20 mouse cellular contexts compared by ENCODE assay signal in the genomic region with DNA sequence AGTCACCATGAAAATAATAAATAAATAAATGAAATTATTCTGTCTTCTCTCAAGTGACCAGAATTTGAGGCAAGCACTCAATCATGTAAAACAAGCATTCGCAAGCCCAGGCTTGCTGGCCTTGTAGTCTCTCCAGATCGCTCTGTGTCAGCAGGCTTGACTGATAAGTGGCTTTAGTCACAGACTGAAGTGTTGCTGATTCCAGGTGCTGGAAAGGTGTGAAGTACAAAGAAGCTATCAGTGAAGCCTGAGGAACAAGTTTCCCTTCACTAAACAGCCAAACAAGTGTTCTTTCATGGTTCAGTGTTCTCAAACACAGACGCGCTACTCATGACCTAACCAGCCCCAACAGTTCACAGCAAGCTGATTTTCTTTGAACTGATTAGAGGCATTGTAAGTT. TPM values are rescaled to one million over a fixed set of nuclear protein-coding genes. Genes with fewer than 3 reads are reported as not detected.
DNase-seq lines count a peak whose midpoint lies in the region; ATAC-seq and TF ChIP-seq lines count a peak whose summit lies in the region.
"Had no signal": no experiment of that assay in that cellular context is flagged by ENCODE, and none has a peak within 500 bp of the region (broad histone marks: within the 10 kb centered on the region; RNA-seq: fewer than 3 reads in every experiment).

No protein-coding gene starts in this region.

- H3K9ac ChIP-seq in limb, embryonic 11.5 days (ENCODE audit: low read length), result no peak overlapping the region
- H3K9ac ChIP-seq in stomach, embryonic 15.5 days, result no peak overlapping the region
- no peak overlapping the region for H3K9ac ChIP-seq in heart, embryonic 11.5 days (ENCODE audit: low read depth, low read length)
- H3K9ac ChIP-seq: forebrain, embryonic 12.5 days; forebrain, postnatal 0 days; heart, embryonic 12.5 days; hindbrain, embryonic 14.5 days had no signal

- no peak overlapping the region for H3K27ac ChIP-seq in limb, embryonic 11.5 days (replicated peaks; ENCODE audit: low read depth, low read length)
- H3K27ac ChIP-seq in limb, embryonic 10.5 days, result no peak overlapping the region
- 0 out of 2 replicates have a peak overlapping the region, but pooled peaks have one; percentile 48 for H3K27ac ChIP-seq in stomach, embryonic 15.5 days
- no peak overlapping the region for H3K27ac ChIP-seq in heart, embryonic 11.5 days (ENCODE audit: low read depth, low read length)
- H3K27ac ChIP-seq: forebrain, embryonic 12.5 days; heart, adult 2 months; hindbrain, embryonic 10.5 days; hindbrain, embryonic 14.5 days had no signal

- 91% methylated on average over 4 of the region's 4 CpGs for WGBS in limb, embryonic 11.5 days
- 84% methylated on average over 4 of the region's 4 CpGs for WGBS in limb, embryonic 10.5 days
- 69% methylated on average over 4 of the region's 4 CpGs for WGBS in lung, adult 2 months
- WGBS in stomach, embryonic 15.5 days, result 74% methylated on average over 4 of the region's 4 CpGs
- WGBS in heart, embryonic 11.5 days (ENCODE audit: insufficient replicate concordance), result 48% methylated on average over 4 of the region's 4 CpGs

- H3K4me3 ChIP-seq in limb, embryonic 11.5 days (ENCODE audit: low read depth, low read length), result no peak overlapping the region
- H3K4me3 ChIP-seq in limb, embryonic 10.5 days, result no peak overlapping the region
- no peak overlapping the region for H3K4me3 ChIP-seq in lung, adult 2 months (replicated peaks; ENCODE audit: extremely low read depth, low read depth, low read length)
- H3K4me3 ChIP-seq in stomach, embryonic 15.5 days (replicated peaks), result no peak overlapping the region
- H3K4me3 ChIP-seq in heart, embryonic 11.5 days (ENCODE audit: low read depth, low read length), result no peak overlapping the region
- H3K4me3 ChIP-seq: forebrain, embryonic 12.5 days; heart, adult 2 months; heart, embryonic 12.5 days; hindbrain, embryonic 10.5 days had no signal

- TF ChIP-seq POLR2A in lung, adult 2 months (IDR thresholded peaks at IDR 0.05; ENCODE audit: borderline replicate concordance, extremely low read depth, low read depth, low read length), result no peak

- no peak for ATAC-seq in limb, embryonic 11.5 days (ENCODE audit: insufficient number of reproducible peaks, low FRiP score, low TSS enrichment, low read depth)
- peak; percentile 43; the same call in 1 of the 2 replicates for ATAC-seq in stomach, embryonic 15.5 days (ENCODE audit: insufficient read depth, low FRiP score, low read depth)
- no peak for ATAC-seq in heart, embryonic 11.5 days (replicated peaks; ENCODE audit: insufficient number of reproducible peaks, low FRiP score, low TSS enrichment)
- ATAC-seq: activated CD4-positive, CD25-positive, alpha-beta regulatory T cell, adult 4 months; forebrain, postnatal 0 days; Patski had no signal

- H3K36me3 ChIP-seq in limb, embryonic 11.5 days (ENCODE audit: control insufficient read depth, insufficient read depth, low read length), result no peaks in the 10 kb centered on the region
- no peaks in the 10 kb centered on the region for H3K36me3 ChIP-seq in limb, embryonic 10.5 days
- H3K36me3 ChIP-seq in stomach, embryonic 15.5 days, result no peaks in the 10 kb centered on the region
- H3K36me3 ChIP-seq in heart, embryonic 11.5 days (ENCODE audit: control insufficient read depth, insufficient read depth, low read length), result no peaks in the 10 kb centered on the region
- H3K36me3 ChIP-seq: forebrain, embryonic 12.5 days; heart, embryonic 12.5 days; hindbrain, embryonic 10.5 days had no signal

- no peak for TF ChIP-seq CTCF in lung, adult 2 months (IDR thresholded peaks at IDR 0.05; ENCODE audit: insufficient read depth, low read length)

- H3K27me3 ChIP-seq in limb, embryonic 11.5 days (ENCODE audit: control insufficient read depth, insufficient read depth, low read length), result no peaks in the 10 kb centered on the region
- H3K27me3 ChIP-seq in limb, embryonic 10.5 days (ENCODE audit: low read depth, poor library complexity, severe bottlenecking), result no peaks in the 10 kb centered on the region
- H3K27me3 ChIP-seq in stomach, embryonic 15.5 days (replicated peaks), result no peaks in the 10 kb centered on the region
- peaks cover 4% of the 10 kb centered on the region; the same call in 1 of the 2 replicates for H3K27me3 ChIP-seq in heart, embryonic 11.5 days (ENCODE audit: control insufficient read depth, insufficient read depth, low read length)
- H3K27me3 ChIP-seq: CH12.LX; forebrain, embryonic 12.5 days; heart, embryonic 12.5 days had no signal

- H3K4me2 ChIP-seq in limb, embryonic 11.5 days (ENCODE audit: low read depth, severe bottlenecking), result no peak overlapping the region
- no peak overlapping the region for H3K4me2 ChIP-seq in stomach, embryonic 15.5 days
- H3K4me2 ChIP-seq in heart, embryonic 11.5 days, result no peak overlapping the region
- H3K4me2 ChIP-seq: forebrain, embryonic 12.5 days; heart, embryonic 12.5 days; hindbrain, embryonic 14.5 days had no signal

- DNase-seq in limb, embryonic 11.5 days (ENCODE audit: low spot score), result peak; percentile 14
- DNase-seq in limb, embryonic 10.5 days (ENCODE audit: low spot score), result no peak
- DNase-seq in lung, postnatal 36 days, result peak; percentile 11
- DNase-seq in lung, adult 2 months, result no peak
- DNase-seq: adrenal gland, postnatal 14 days; cerebellum, adult 11-12 months; cerebellum, adult 9-10 months; cerebellum, postnatal 25 days; forebrain, postnatal 0 days; gastrocnemius, postnatal 14 days; heart, adult 2 months had no signal

- no peaks in the 10 kb centered on the region for H3K4me1 ChIP-seq in limb, embryonic 11.5 days (ENCODE audit: control insufficient read depth, insufficient read depth, low read length)
- no peaks in the 10 kb centered on the region for H3K4me1 ChIP-seq in limb, embryonic 10.5 days
- no peaks in the 10 kb centered on the region for H3K4me1 ChIP-seq in lung, adult 2 months (ENCODE audit: control insufficient read depth, insufficient read depth, low read length)
- H3K4me1 ChIP-seq in stomach, embryonic 15.5 days, result no peaks in the 10 kb centered on the region
- H3K4me1 ChIP-seq in heart, embryonic 11.5 days (ENCODE audit: control insufficient read depth, insufficient read depth, low read length), result no peaks in the 10 kb centered on the region
- H3K4me1 ChIP-seq: forebrain, embryonic 12.5 days; hindbrain, embryonic 10.5 days had no signal

- H3K9me3 ChIP-seq in limb, embryonic 11.5 days (ENCODE audit: control insufficient read depth, low read length), result no peaks in the 10 kb centered on the region
- H3K9me3 ChIP-seq in limb, embryonic 10.5 days (replicated peaks), result no peaks in the 10 kb centered on the region
- no peaks in the 10 kb centered on the region for H3K9me3 ChIP-seq in stomach, embryonic 15.5 days
- no peaks in the 10 kb centered on the region for H3K9me3 ChIP-seq in heart, embryonic 11.5 days (replicated peaks; ENCODE audit: control insufficient read depth, low read length)
- H3K9me3 ChIP-seq: forebrain, embryonic 12.5 days; heart, embryonic 12.5 days; hindbrain, embryonic 10.5 days had no signal

RNA-seq across cellular contexts. Expression of gene Stat1, which starts 30.6 kb away (rescaled TPM):
- polyA plus RNA-seq in limb, embryonic 11.5 days (2014; fragmentation: Nextera tagmentation; extraction: Ambion mirVana), result 14.9 and 16.1 TPM in 2 replicates
- 7.2 and 10.5 TPM in 2 replicates for polyA plus RNA-seq in limb, embryonic 10.5 days (2016; fragmentation: Nextera tagmentation; extraction: Ambion mirVana)
- 59.1 and 62.6 TPM in 2 replicates for polyA plus RNA-seq in lung, adult 2 months (2012; rRNA removed)
- polyA plus RNA-seq in stomach, embryonic 15.5 days (2015; fragmentation: Nextera tagmentation; extraction: Ambion mirVana), result 24.9 and 25.1 TPM in 2 replicates
- 28.5 and 31.2 TPM in 2 replicates for polyA plus RNA-seq in heart, embryonic 11.5 days (2014; fragmentation: Nextera tagmentation; extraction: Ambion mirVana)

Comparison
In these comparisons a context has a peak if more than half of its experiments do, and no peak if none do; other contexts are left out.
1. DNase-seq: peak in limb, embryonic 11.5 days (single experiment) and lung, postnatal 36 days (single experiment); none in limb, embryonic 10.5 days (single experiment) and lung, adult 2 months (single experiment).